In the genomic region with DNA sequence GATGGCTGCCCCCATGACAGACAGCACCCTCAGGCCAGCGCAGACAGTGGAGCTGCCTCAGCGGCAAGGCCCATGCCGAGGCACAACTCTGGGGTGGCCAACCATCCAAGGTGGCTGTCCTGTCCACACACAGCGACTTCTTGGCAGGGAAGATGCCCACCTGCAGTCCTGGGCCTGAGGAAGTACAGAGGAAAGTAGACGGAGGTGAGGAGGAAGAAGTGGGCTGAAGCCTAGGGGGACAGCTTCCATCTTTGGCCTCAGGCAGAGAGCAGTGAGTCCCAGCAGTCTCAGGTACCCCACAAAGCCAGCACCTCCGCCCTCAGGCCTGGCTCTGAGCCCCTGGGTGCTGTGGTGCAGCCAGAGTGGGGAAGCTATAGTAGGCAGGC, we compare ENCODE assay signal across 8 mouse cellular contexts. TPM values are rescaled to one million over a fixed set of nuclear protein-coding genes. Genes with fewer than 3 reads are reported as not detected.
DNase-seq lines count a peak whose midpoint lies in the region; ATAC-seq and TF ChIP-seq lines count a peak whose summit lies in the region.

No protein-coding gene starts in this region.

- peak overlapping the region; percentile 94 for H3K9ac ChIP-seq in forebrain, embryonic 16.5 days (replicated peaks; ENCODE audit: low read depth, low read length)

- H3K4me2 ChIP-seq in forebrain, embryonic 16.5 days (ENCODE audit: low read length): peak overlapping the region; percentile 81

- 20% methylated on average over 6 of the region's 6 CpGs for WGBS in cerebellum, adult 2 months
- WGBS in forebrain, embryonic 16.5 days: 81% methylated on average over 6 of the region's 6 CpGs
- WGBS in midbrain, embryonic 10.5 days: 84% methylated on average over 6 of the region's 6 CpGs

- peak overlapping the region; percentile 94 for H3K27ac ChIP-seq in cerebellum, adult 2 months (ENCODE audit: insufficient read depth, low read length)
- no peak overlapping the region for H3K27ac ChIP-seq in forebrain, embryonic 16.5 days (ENCODE audit: low read length)
- peak overlapping the region; percentile 97; the same call in 1 of the 2 replicates for H3K27ac ChIP-seq in midbrain, embryonic 10.5 days (replicated peaks)

- no peaks in the 10 kb centered on the region for H3K9me3 ChIP-seq in forebrain, embryonic 16.5 days (ENCODE audit: control insufficient read depth, low read length)
- 0 out of 2 replicates have a peak, but pooled peaks cover 5% of the 10 kb centered on the region for H3K9me3 ChIP-seq in midbrain, embryonic 10.5 days (replicated peaks)

- no peaks in the 10 kb centered on the region for H3K27me3 ChIP-seq in cerebellum, adult 2 months (ENCODE audit: control insufficient read depth, insufficient read depth, low read length)
- no peaks in the 10 kb centered on the region for H3K27me3 ChIP-seq in forebrain, embryonic 16.5 days (replicated peaks; ENCODE audit: control insufficient read depth, insufficient read depth, low read length)
- H3K27me3 ChIP-seq in midbrain, embryonic 10.5 days (ENCODE audit: low read depth, poor library complexity, severe bottlenecking): peaks cover 49% of the 10 kb centered on the region

- no peak for TF ChIP-seq POLR2A in cerebellum, adult 2 months (IDR thresholded peaks at IDR 0.05; ENCODE audit: borderline replicate concordance, insufficient read depth, low read length)

- peak; percentile 92 for DNase-seq in heart, adult 11 months
- DNase-seq in heart, adult 8-10 months (ENCODE audit: low spot score): no peak
- peak in 1 of 2 experiments; percentile 45 for DNase-seq in cerebellum, adult 2 months
- no peak for DNase-seq in midbrain, embryonic 10.5 days (ENCODE audit: low spot score)
- no peak for DNase-seq in frontal cortex, adult 2 months (ENCODE audit: extremely low spot score in 1 of 2, low spot score in 1 of 2)
- no peak for DNase-seq in left cerebral cortex, postnatal 36 days (ENCODE audit: low spot score in 2 of 2)
- no peak for DNase-seq in urinary bladder, adult 18-20 months (ENCODE audit: low spot score in 2 of 2)

- ATAC-seq in forebrain, embryonic 16.5 days: no peak

- H3K36me3 ChIP-seq in forebrain, embryonic 16.5 days (ENCODE audit: control insufficient read depth, insufficient read depth): no peaks in the 10 kb centered on the region
- peaks cover 20% of the 10 kb centered on the region for H3K36me3 ChIP-seq in midbrain, embryonic 10.5 days

- TF ChIP-seq CTCF in cerebellum, adult 2 months (IDR thresholded peaks at IDR 0.05; ENCODE audit: borderline replicate concordance, insufficient read depth, low read depth, low read length): no peak

- peak overlapping the region; percentile 95 for H3K4me3 ChIP-seq in cerebellum, adult 2 months (replicated peaks; ENCODE audit: insufficient read depth, low read depth, low read length)
- peak overlapping the region; percentile 71 for H3K4me3 ChIP-seq in forebrain, embryonic 16.5 days (replicated peaks; ENCODE audit: low read length)
- H3K4me3 ChIP-seq in midbrain, embryonic 10.5 days: peak overlapping the region; percentile 82

- intact Hi-C loops in left cerebral cortex, postnatal 36 days (cut with DNase I): no loop called here

- peaks cover 46% of the 10 kb centered on the region for H3K4me1 ChIP-seq in cerebellum, adult 2 months (ENCODE audit: control insufficient read depth, insufficient read depth, low read length)
- peaks cover 28% of the 10 kb centered on the region for H3K4me1 ChIP-seq in forebrain, embryonic 16.5 days (replicated peaks; ENCODE audit: control insufficient read depth, insufficient read depth, low read length)
- peaks cover 68% of the 10 kb centered on the region for H3K4me1 ChIP-seq in midbrain, embryonic 10.5 days

RNA-seq across cellular contexts. Expression of gene Enho, which starts 1.3 kb away (rescaled TPM):
- 10 to 100 TPM in 2 of 4 experiments, 1 to 10 TPM in 2; 8.9 to 13.9 (median 11.1) TPM for total RNA-seq in heart, adult 8-10 months (2022)
- 168 and 174 TPM in 2 replicates for polyA plus RNA-seq in cerebellum, adult 2 months (2012; rRNA removed)
- polyA plus RNA-seq in forebrain, embryonic 16.5 days (2015; fragmentation: Nextera tagmentation; extraction: Ambion mirVana): 51.5 and 68.4 TPM in 2 replicates
- polyA plus RNA-seq in midbrain, embryonic 10.5 days (2016; fragmentation: Nextera tagmentation; extraction: Ambion mirVana): 23.2 and 31.4 TPM in 2 replicates
- 111 and 117 TPM in 2 replicates for polyA plus RNA-seq in frontal cortex, adult 2 months (2012; rRNA removed)
- total RNA-seq in left cerebral cortex, postnatal 36 days (2021): 10 to 100 TPM; 60.1 to 71.2 TPM

RNA-seq across cellular contexts. Expression of gene Cntfr, which starts 58.1 kb away (rescaled TPM):
- total RNA-seq in heart, adult 8-10 months (2022): 1 to 10 TPM; 2.2 to 5.3 (median 4.9) TPM
- polyA plus RNA-seq in cerebellum, adult 2 months (2012; rRNA removed): 101 and 105 TPM in 2 replicates
- polyA plus RNA-seq in forebrain, embryonic 16.5 days (2015; fragmentation: Nextera tagmentation; extraction: Ambion mirVana): 12.3 and 16.7 TPM in 2 replicates
- 27.1 and 35.8 TPM in 2 replicates for polyA plus RNA-seq in midbrain, embryonic 10.5 days (2016; fragmentation: Nextera tagmentation; extraction: Ambion mirVana)
- 79.4 and 92.6 TPM in 2 replicates for polyA plus RNA-seq in frontal cortex, adult 2 months (2012; rRNA removed)
- total RNA-seq in left cerebral cortex, postnatal 36 days (2021): 100 to 1,000 TPM; 106 to 115 TPM
